Mouse (Mus musculus) lung, adult 2 months (tissue): ENCODE measurements around the gene 1110008P14Rik.

Source experiments
- CTCF ChIP-seq: fragments of 200-500 bp; IDR thresholded peaks from 2 replicates; pipeline ENCODE4 v1.5.1; 2011; ENCODE audit warnings: mild to moderate bottlenecking, low read length, control low read depth; ENCODE audit not compliant: insufficient read depth
- POLR2A ChIP-seq: fragments of 200-500 bp; IDR thresholded peaks from 2 replicates; pipeline ENCODE4 v1.6.1; 2011; ENCODE audit warnings: low read depth, mild to moderate bottlenecking, control low read depth, low read length, borderline replicate concordance; ENCODE audit errors: extremely low read depth

DNA sequence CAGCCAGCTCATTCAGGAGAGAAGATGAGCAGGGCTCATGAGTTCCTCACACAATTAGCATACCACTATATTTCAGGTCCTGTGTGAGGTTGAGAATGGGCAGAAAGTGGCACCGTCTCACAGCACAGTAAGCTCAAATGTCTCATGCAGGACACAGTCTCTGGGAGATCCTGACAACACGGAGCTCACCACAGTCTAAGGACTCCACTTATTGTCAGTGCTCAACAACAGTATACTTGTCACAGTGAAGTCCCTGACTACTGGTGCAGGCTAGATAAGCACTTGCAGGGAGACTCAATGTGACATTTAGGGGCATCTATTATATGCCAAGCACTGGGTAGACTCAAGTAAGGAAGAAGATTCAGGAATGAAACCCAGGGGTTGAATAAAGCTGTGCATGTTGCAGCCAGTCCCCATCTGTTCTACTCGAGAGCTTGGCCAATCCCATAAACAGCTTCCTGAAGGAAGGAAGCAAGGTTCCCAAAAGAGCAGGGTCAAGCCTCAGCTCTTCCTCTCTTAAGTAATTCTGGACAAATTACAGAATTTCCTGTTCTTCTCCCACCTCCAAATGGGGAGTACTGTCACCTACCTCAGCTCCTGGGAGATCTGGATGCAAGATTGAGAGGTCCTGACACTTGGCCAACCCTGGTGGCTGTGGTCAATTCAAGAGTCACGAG, 47.6 kb upstream of the 1110008P14Rik start:
- TF ChIP-seq POLR2A (no peak), CTCF (no peak)
